Mouse (Mus musculus): ENCODE results near the gene Palm2. TPM values are rescaled to one million over a fixed set of nuclear protein-coding genes. Genes with fewer than 3 reads are reported as not detected.

Gene Palm2
- total and polyA plus RNA-seq, 3 experiments: not detected

GRCm38 (mm10) chr4:57652185-57652904 lies 218.3 kb downstream of the Palm2 start:
- Histone ChIP-seq H3K79me2 (ENCODE audit: control insufficient read depth, insufficient read depth, low read length, poor library complexity) (no peaks in the 10 kb centered on the region), H3K27ac (ENCODE audit: control insufficient read depth, low read depth, low read length) (no peak overlapping the region), H3K9me3 (replicated peaks; ENCODE audit: insufficient read depth, low read length) (no peaks in the 10 kb centered on the region), H3K27me3 (ENCODE audit: control insufficient read depth in 1 of 2, insufficient read depth in 2 of 2, low read length in 2 of 2) (no peaks in the 10 kb centered on the region; a peak in 1 of 4 replicates), H3K9ac (ENCODE audit: control insufficient read depth, low read depth, low read length, poor library complexity, severe bottlenecking) (no peak overlapping the region), H3K4me1 (ENCODE audit: control insufficient read depth in 1 of 2, insufficient read depth in 2 of 2, low read length in 2 of 2) (no peaks in the 10 kb centered on the region), H3K4me3 (ENCODE audit: control insufficient read depth in 1 of 2, insufficient read depth in 1 of 2, low read depth in 2 of 2, low read length in 2 of 2) (no peak overlapping the region), H3K36me3 (ENCODE audit: control insufficient read depth in 1 of 2, insufficient read depth in 2 of 2, low read length in 2 of 2) (no peaks in the 10 kb centered on the region)
- DNase-seq (ENCODE audit: low read depth, low spot score): no peak
- TF ChIP-seq KAT2A (conservative IDR thresholded peaks at IDR 0.05; ENCODE audit: low read depth, low read length) (no peak), MYC (IDR thresholded peaks at IDR 0.05; ENCODE audit: low read depth, low read length) (no peak), TAL1 (IDR thresholded peaks at IDR 0.05; ENCODE audit: low read length) (no peak), CHD1 (IDR thresholded peaks at IDR 0.05; ENCODE audit: low read depth, low read length) (no peak), MEF2A (IDR thresholded peaks at IDR 0.05; ENCODE audit: extremely low read depth, insufficient replicate concordance, low read depth, low read length, poor library complexity, severe bottlenecking) (no peak), CHD2 (IDR thresholded peaks at IDR 0.05; ENCODE audit: low read length) (no peak), RCOR1 (IDR thresholded peaks at IDR 0.05; ENCODE audit: low read depth, low read length) (no peak), TBP (IDR thresholded peaks at IDR 0.05; ENCODE audit: low read depth, low read length) (no peak), EP300 (IDR thresholded peaks at IDR 0.05; ENCODE audit: low read depth in 1 of 2, low read length in 2 of 2) (no peak), SIN3A (IDR thresholded peaks at IDR 0.05; ENCODE audit: low read length) (no peak), JUND (IDR thresholded peaks at IDR 0.05; ENCODE audit: low read depth, low read length) (no peak), BHLHE40 (IDR thresholded peaks at IDR 0.05; ENCODE audit: borderline replicate concordance, low read depth, low read length) (no peak)

- H3K27ac ChIP-seq (ENCODE audit: control insufficient read depth, low read depth, low read length): no peak overlapping the region
- no peaks in the 10 kb centered on the region; a peak in 1 of 4 replicates for H3K27me3 ChIP-seq (ENCODE audit: control insufficient read depth in 1 of 2, insufficient read depth in 2 of 2, low read length in 2 of 2)
- DNase-seq (ENCODE audit: low read depth, low spot score): no peak
- H3K9me3 ChIP-seq (replicated peaks; ENCODE audit: insufficient read depth, low read length): no peaks in the 10 kb centered on the region
- no peaks in the 10 kb centered on the region for H3K79me2 ChIP-seq (ENCODE audit: control insufficient read depth, insufficient read depth, low read length, poor library complexity)
- H3K9ac ChIP-seq (ENCODE audit: control insufficient read depth, low read depth, low read length, poor library complexity, severe bottlenecking): no peak overlapping the region
- TF ChIP-seq TAL1 (IDR thresholded peaks at IDR 0.05; ENCODE audit: low read length) (no peak), MXI1 (IDR thresholded peaks at IDR 0.05; ENCODE audit: low read depth, low read length) (no peak), HCFC1 (IDR thresholded peaks at IDR 0.05; ENCODE audit: low read depth, low read length) (no peak), ETS1 (IDR thresholded peaks at IDR 0.05; ENCODE audit: low read depth, low read length) (no peak), BHLHE40 (IDR thresholded peaks at IDR 0.05; ENCODE audit: borderline replicate concordance, low read depth, low read length) (no peak), MAFK (IDR thresholded peaks at IDR 0.05; ENCODE audit: borderline replicate concordance, low read depth, low read length) (no peak), POLR2AphosphoS2 (IDR thresholded peaks at IDR 0.05; ENCODE audit: low read length) (no peak), MEF2A (IDR thresholded peaks at IDR 0.05; ENCODE audit: extremely low read depth, insufficient replicate concordance, low read depth, low read length, poor library complexity, severe bottlenecking) (no peak), ZKSCAN1 (IDR thresholded peaks at IDR 0.05; ENCODE audit: low read depth, low read length) (no peak), RCOR1 (IDR thresholded peaks at IDR 0.05; ENCODE audit: low read depth, low read length) (no peak), CTCF (IDR thresholded peaks at IDR 0.05 in 2 of 3, conservative IDR thresholded peaks at IDR 0.05 in 1 of 3; ENCODE audit: control insufficient read depth in 1 of 3, insufficient read depth in 1 of 3, low read depth in 2 of 3, low read length in 3 of 3, poor library complexity in 1 of 3, severe bottlenecking in 1 of 3) (no peak), NRF1 (IDR thresholded peaks at IDR 0.05; ENCODE audit: insufficient read depth, low read depth, low read length, poor library complexity, severe bottlenecking) (no peak), MAZ (IDR thresholded peaks at IDR 0.05; ENCODE audit: low read depth, low read length) (no peak), ZMIZ1 (IDR thresholded peaks at IDR 0.05; ENCODE audit: low read depth, low read length) (no peak), GABPA (IDR thresholded peaks at IDR 0.05; ENCODE audit: low read depth, low read length) (no peak), TCF12 (IDR thresholded peaks at IDR 0.05; ENCODE audit: low read depth, low read length) (no peak), EP300 (IDR thresholded peaks at IDR 0.05; ENCODE audit: low read depth in 1 of 2, low read length in 2 of 2) (no peak), MYC (IDR thresholded peaks at IDR 0.05; ENCODE audit: low read depth, low read length) (no peak), NELFE (IDR thresholded peaks at IDR 0.05; ENCODE audit: low read depth, low read length) (no peak)
- no peaks in the 10 kb centered on the region for H3K4me1 ChIP-seq (ENCODE audit: control insufficient read depth in 1 of 2, insufficient read depth in 2 of 2, low read length in 2 of 2)
- H3K36me3 ChIP-seq (ENCODE audit: control insufficient read depth in 1 of 2, insufficient read depth in 2 of 2, low read length in 2 of 2): no peaks in the 10 kb centered on the region
- H3K4me3 ChIP-seq (ENCODE audit: control insufficient read depth in 1 of 2, insufficient read depth in 1 of 2, low read depth in 2 of 2, low read length in 2 of 2): no peak overlapping the region
Observed at GRCm38 (mm10) chr4:57655966-57656365, 221.9 kb downstream of the Palm2 start.

Measured in MEL (cell line).